Mouse (Mus musculus) adrenal gland, postnatal 4 days (tissue): ENCODE measurements at regions not wholly inside any gene's neighbourhood (a gene's known extent, or its start where the extent isn't known, plus 50 kb on each side); places are given as distances from the start of the nearest gene placed in this dataset.

Source experiments
- DNase-seq, 2 experiments: peaks; one replicate each; pipeline ENCODE4 v3.0.0; 2021 to 2022; ENCODE audit warnings: low spot score in 2 of 2, mixed read lengths in 2 of 2

GRCm38 (mm10) chr9:61084655-61085230 is 287.4 kb upstream of the Tle3 start:
- no peak for DNase-seq

- no peak for DNase-seq
Observed at GRCm38 (mm10) chr9:61087035-61087434, 285.1 kb upstream of the Tle3 start.

- DNase-seq, result no peak
Observed at GRCm38 (mm10) chr9:61089066-61089686, 283.0 kb upstream of the Tle3 start.

GRCm38 (mm10) chr9:61091036-61091435 is 281.1 kb upstream of the Tle3 start:
- no peak for DNase-seq

GRCm38 (mm10) chr9:61092834-61093479 is 279.2 kb upstream of the Tle3 start:
- no peak for DNase-seq

GRCm38 (mm10) chr9:61095069-61095775 is 276.9 kb upstream of the Tle3 start:
- no peak for DNase-seq

GRCm38 (mm10) chr9:61101741-61102450 is 270.3 kb upstream of the Tle3 start:
- DNase-seq, result no peak

GRCm38 (mm10) chr9:61102451-61103358 is 269.5 kb upstream of the Tle3 start:
- DNase-seq, result no peak

GRCm38 (mm10) chr9:61105550-61106280 is 266.5 kb upstream of the Tle3 start:
- DNase-seq, result no peak

- DNase-seq, result no peak
Observed at GRCm38 (mm10) chr9:61109519-61110285, 262.5 kb upstream of the Tle3 start.

GRCm38 (mm10) chr9:61111206-61111605 is 261.0 kb upstream of the Tle3 start:
- DNase-seq, result no peak

- DNase-seq, result no peak
Observed at GRCm38 (mm10) chr9:61111733-61112415, 260.3 kb upstream of the Tle3 start.

- DNase-seq, result no peak
Observed at GRCm38 (mm10) chr9:61119252-61119651, 252.9 kb upstream of the Tle3 start.

- DNase-seq, result no peak
Observed at GRCm38 (mm10) chr9:61120531-61120930, 251.6 kb upstream of the Tle3 start.

GRCm38 (mm10) chr9:61120931-61121391 is 251.2 kb upstream of the Tle3 start:
- no peak for DNase-seq

- DNase-seq, result no peak
Observed at GRCm38 (mm10) chr9:61123431-61123830, 248.7 kb upstream of the Tle3 start.

GRCm38 (mm10) chr9:61125769-61126168 is 246.4 kb upstream of the Tle3 start:
- DNase-seq, result no peak

GRCm38 (mm10) chr9:61128077-61128476 is 244.1 kb upstream of the Tle3 start:
- no peak for DNase-seq
